In the genomic region with DNA sequence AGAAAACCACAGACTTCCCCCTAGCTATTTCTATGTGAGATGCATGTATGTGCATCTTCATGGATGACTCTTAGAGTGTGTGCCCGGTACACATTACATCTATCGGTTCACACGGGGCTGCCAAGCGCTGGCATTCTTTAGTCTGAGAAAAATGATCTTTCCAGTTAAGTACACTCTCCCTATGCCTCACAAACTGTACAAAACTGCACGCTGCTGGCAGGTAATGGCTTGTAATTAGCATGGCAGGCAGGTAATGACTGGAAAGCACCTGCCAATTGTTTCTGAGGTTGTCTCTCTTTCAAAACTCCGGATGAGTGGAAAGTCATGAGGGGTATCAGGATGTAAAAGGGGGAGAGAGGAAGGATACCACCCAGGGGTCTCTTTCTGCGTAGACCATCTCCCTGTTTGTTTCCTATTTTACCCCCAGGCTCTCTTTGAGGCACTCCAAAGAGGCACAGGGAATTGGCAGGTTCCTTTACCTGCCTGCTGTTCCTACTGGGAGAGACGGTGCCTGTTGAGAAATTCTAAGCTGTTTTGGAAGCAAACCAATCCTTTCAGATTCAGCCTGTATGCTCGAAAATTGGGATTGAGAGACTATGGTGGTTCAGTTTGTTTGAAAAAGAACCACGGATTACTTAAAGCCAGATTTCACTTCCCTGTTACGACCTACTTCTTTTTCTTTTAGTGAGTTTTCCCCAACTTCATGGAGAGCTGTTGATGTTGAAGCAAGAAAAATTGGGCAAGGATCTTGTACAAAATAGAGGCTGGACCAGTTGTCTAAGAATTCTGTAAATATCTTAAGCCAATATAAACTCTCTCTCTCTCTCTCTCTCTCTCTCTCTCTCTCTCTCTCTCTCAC, we compare ENCODE assay signal across 29 mouse cellular contexts.
DNase-seq lines count a peak whose midpoint lies in the region; ATAC-seq lines count a peak whose summit lies in the region.
"Had no signal": no experiment of that assay in that cellular context is flagged by ENCODE, and none has a peak within 500 bp of the region (broad histone marks: within the 10 kb centered on the region; RNA-seq: fewer than 3 reads in every experiment).

No protein-coding gene starts in this region.

- peaks cover 10% of the 10 kb centered on the region; the same call in 1 of the 2 replicates for H3K4me1 ChIP-seq in embryonic facial prominence, embryonic 14.5 days (ENCODE audit: control insufficient read depth, insufficient read depth, low read length)
- peaks cover 29% of the 10 kb centered on the region for H3K4me1 ChIP-seq in embryonic facial prominence, embryonic 10.5 days
- H3K4me1 ChIP-seq: heart, embryonic 10.5 days; heart, embryonic 15.5 days; liver, embryonic 13.5 days had no signal

- peaks cover 9% of the 10 kb centered on the region; the same call in 1 of the 2 replicates for H3K27me3 ChIP-seq in embryonic facial prominence, embryonic 14.5 days (replicated peaks; ENCODE audit: control insufficient read depth, insufficient read depth, low read length)
- H3K27me3 ChIP-seq in embryonic facial prominence, embryonic 10.5 days (replicated peaks; ENCODE audit: low read depth, poor library complexity, severe bottlenecking) = peaks cover 24% of the 10 kb centered on the region; the same call in 1 of the 2 replicates
- H3K27me3 ChIP-seq: heart, embryonic 15.5 days; kidney, embryonic 15.5 days; liver, embryonic 13.5 days; neural tube, embryonic 13.5 days had no signal

- H3K9me3 ChIP-seq in embryonic facial prominence, embryonic 14.5 days (ENCODE audit: control insufficient read depth, low read length) = no peaks in the 10 kb centered on the region
- no peaks in the 10 kb centered on the region for H3K9me3 ChIP-seq in embryonic facial prominence, embryonic 10.5 days
- H3K9me3 ChIP-seq: heart, embryonic 10.5 days; heart, embryonic 15.5 days; kidney, embryonic 15.5 days; limb, embryonic 10.5 days; limb, embryonic 15.5 days; liver, embryonic 13.5 days; neural tube, embryonic 13.5 days had no signal

- peak; percentile 14 for DNase-seq in embryonic facial prominence, embryonic 14.5 days (ENCODE audit: low spot score)
- DNase-seq in embryonic facial prominence, embryonic 10.5 days (ENCODE audit: low spot score) = no peak
- DNase-seq in left cerebral cortex, postnatal 4 days = peak; percentile 17
- DNase-seq in left cerebral cortex, postnatal 10 days (ENCODE audit: extremely low spot score in 1 of 2, low spot score in 2 of 2) = no peak
- peak; percentile 41 for DNase-seq in gonadal fat pad, adult 2 months (ENCODE audit: low read depth)
- no peak for DNase-seq in c-Kit-positive CD71-positive TER-119-positive erythroid progenitor cells, embryonic 14.5 days (ENCODE audit: low spot score)
- DNase-seq: adrenal gland, postnatal 25 days; cerebellum, adult 11 months; cerebellum, adult 9-11 months; gastrocnemius, postnatal 10 days; heart, adult 11 months; kidney, adult 18-20 months; kidney, postnatal 25 days; liver, embryonic 13.5 days; lung, adult 18-20 months; lung, postnatal 10 days; right cerebral cortex, postnatal 14 days; thymus, postnatal 4 days had no signal

- H3K27ac ChIP-seq in embryonic facial prominence, embryonic 14.5 days (replicated peaks; ENCODE audit: low read depth, low read length) = no peak overlapping the region
- H3K27ac ChIP-seq in embryonic facial prominence, embryonic 10.5 days (replicated peaks) = no peak overlapping the region
- H3K27ac ChIP-seq: heart, embryonic 10.5 days; heart, embryonic 15.5 days; hindbrain, embryonic 14.5 days; kidney, embryonic 15.5 days; limb, embryonic 10.5 days; limb, embryonic 15.5 days; liver, embryonic 13.5 days; neural tube, embryonic 13.5 days had no signal

- no peaks in the 10 kb centered on the region for H3K36me3 ChIP-seq in embryonic facial prominence, embryonic 14.5 days (ENCODE audit: control insufficient read depth, insufficient read depth, low read length)
- H3K36me3 ChIP-seq in embryonic facial prominence, embryonic 10.5 days (replicated peaks) = no peaks in the 10 kb centered on the region
- H3K36me3 ChIP-seq: heart, embryonic 10.5 days; heart, embryonic 15.5 days; kidney, embryonic 15.5 days; limb, embryonic 10.5 days; limb, embryonic 15.5 days; liver, embryonic 13.5 days; neural tube, embryonic 13.5 days had no signal

- ATAC-seq in embryonic facial prominence, embryonic 14.5 days (ENCODE audit: low read depth) = no peak
- no peak for ATAC-seq in frontal cortex, adult (ENCODE audit: low TSS enrichment)
- ATAC-seq: CD4-positive, CD25-positive, alpha-beta regulatory T cell, adult 4 months; forebrain, embryonic 14.5 days had no signal

- no peak overlapping the region for H3K4me2 ChIP-seq in embryonic facial prominence, embryonic 14.5 days (ENCODE audit: low read depth, low read length)
- H3K4me2 ChIP-seq: heart, embryonic 15.5 days; hindbrain, embryonic 14.5 days; kidney, embryonic 15.5 days; limb, embryonic 15.5 days; liver, embryonic 13.5 days; midbrain, embryonic 11.5 days; neural tube, embryonic 13.5 days had no signal

- H3K4me3 ChIP-seq in embryonic facial prominence, embryonic 14.5 days (ENCODE audit: low read depth, low read length) = no peak overlapping the region
- H3K4me3 ChIP-seq in embryonic facial prominence, embryonic 10.5 days = no peak overlapping the region
- H3K4me3 ChIP-seq: heart, embryonic 10.5 days; heart, embryonic 15.5 days; kidney, embryonic 15.5 days; limb, embryonic 10.5 days; limb, embryonic 15.5 days; liver, embryonic 13.5 days; neural tube, embryonic 13.5 days had no signal

- intact Hi-C loops in left cerebral cortex, postnatal 4 days (cut with DNase I) = no loop called here
- intact Hi-C loops in left cerebral cortex, postnatal 10 days (cut with DNase I) = no loop called here

- 65% methylated on average over 11 of the region's 11 CpGs for WGBS in embryonic facial prominence, embryonic 14.5 days
- 75% methylated on average over 11 of the region's 11 CpGs for WGBS in embryonic facial prominence, embryonic 10.5 days

- H3K9ac ChIP-seq in embryonic facial prominence, embryonic 14.5 days (ENCODE audit: low read depth, low read length) = no peak overlapping the region
- H3K9ac ChIP-seq: heart, embryonic 15.5 days; hindbrain, embryonic 14.5 days; kidney, embryonic 15.5 days; limb, embryonic 15.5 days; liver, embryonic 13.5 days; neural tube, embryonic 13.5 days had no signal

Comparison
In these comparisons a context has a peak if more than half of its experiments do, and no peak if none do; other contexts are left out.
1. DNase-seq: peak in embryonic facial prominence, embryonic 14.5 days (single experiment), left cerebral cortex, postnatal 4 days (single experiment) and gonadal fat pad, adult 2 months (single experiment); none in embryonic facial prominence, embryonic 10.5 days (single experiment), left cerebral cortex, postnatal 10 days (0 of 2) and c-Kit-positive CD71-positive TER-119-positive erythroid progenitor cells, embryonic 14.5 days (single experiment).